25 mouse cellular contexts compared by ENCODE assay signal in genomic region chr4:139284877-139285276, GRCm38 (mm10). TPM values are rescaled to one million over a fixed set of nuclear protein-coding genes. Genes with fewer than 3 reads are reported as not detected.
DNase-seq lines count a peak whose midpoint lies in the region; ATAC-seq lines count a peak whose summit lies in the region.
"Had no signal": no experiment of that assay in that cellular context is flagged by ENCODE, and none has a peak within 500 bp of the region (broad histone marks: within the 10 kb centered on the region; RNA-seq: fewer than 3 reads in every experiment).

No protein-coding gene starts in this region.

- peaks cover 34% of the 10 kb centered on the region for H3K4me1 ChIP-seq in kidney, embryonic 16.5 days (ENCODE audit: insufficient read depth, low read length)
- peaks cover 45% of the 10 kb centered on the region for H3K4me1 ChIP-seq in embryonic facial prominence, embryonic 13.5 days
- H3K4me1 ChIP-seq in limb, embryonic 12.5 days (replicated peaks) = peaks cover 64% of the 10 kb centered on the region
- H3K4me1 ChIP-seq: intestine, embryonic 15.5 days; liver, embryonic 15.5 days; lung, embryonic 15.5 days had no signal

- peaks cover 54% of the 10 kb centered on the region for H3K36me3 ChIP-seq in kidney, embryonic 16.5 days (ENCODE audit: insufficient read depth, low read length)
- peaks cover 96% of the 10 kb centered on the region for H3K36me3 ChIP-seq in embryonic facial prominence, embryonic 13.5 days
- H3K36me3 ChIP-seq in limb, embryonic 12.5 days = peaks cover 91% of the 10 kb centered on the region

- H3K9me3 ChIP-seq in kidney, embryonic 16.5 days (ENCODE audit: low read length) = no peaks in the 10 kb centered on the region
- H3K9me3 ChIP-seq in embryonic facial prominence, embryonic 13.5 days = no peaks in the 10 kb centered on the region
- no peaks in the 10 kb centered on the region for H3K9me3 ChIP-seq in limb, embryonic 12.5 days
- H3K9me3 ChIP-seq: hindbrain, embryonic 12.5 days; intestine, embryonic 15.5 days; liver, embryonic 15.5 days; lung, embryonic 15.5 days; neural tube, embryonic 13.5 days had no signal

- peak; percentile 12 for DNase-seq in embryo, embryonic 11 days
- no peak for DNase-seq in embryo, embryonic 10 days (ENCODE audit: low spot score)
- DNase-seq in kidney, postnatal 10 days = no peak
- DNase-seq in frontal cortex, postnatal 36 days (ENCODE audit: low spot score in 2 of 2) = no peak
- DNase-seq: adrenal gland, postnatal 14 days; cerebellum, adult 11 months; gastrocnemius, postnatal 14 days; kidney, adult 2 months; kidney, postnatal 36 days; right cerebral cortex, postnatal 4 days; thymus, adult 18-20 months; thymus, postnatal 25 days had no signal

- ATAC-seq in kidney, embryonic 16.5 days (ENCODE audit: low FRiP score, low TSS enrichment) = no peak
- ATAC-seq in embryonic facial prominence, embryonic 13.5 days (ENCODE audit: insufficient number of reproducible peaks, insufficient read depth, low FRiP score, low TSS enrichment, low read depth) = no peak
- ATAC-seq in limb, embryonic 12.5 days (ENCODE audit: insufficient number of reproducible peaks, insufficient read depth, low FRiP score, low TSS enrichment, low read depth) = no peak
- ATAC-seq in activated CD4-positive, CD25-positive, alpha-beta regulatory T cell, adult 4 months = no peak
- ATAC-seq: hindbrain, postnatal 0 days; intestine, embryonic 15.5 days; Patski had no signal

- peak overlapping the region; percentile 8 for H3K27ac ChIP-seq in kidney, embryonic 16.5 days (ENCODE audit: low read length)
- H3K27ac ChIP-seq in embryonic facial prominence, embryonic 13.5 days = peak overlapping the region; percentile 33; the same call in 1 of the 2 replicates
- peak overlapping the region; percentile 91 for H3K27ac ChIP-seq in limb, embryonic 12.5 days
- H3K27ac ChIP-seq: hindbrain, embryonic 12.5 days; hindbrain, postnatal 0 days; intestine, embryonic 15.5 days; liver, embryonic 15.5 days; lung, embryonic 15.5 days; neural tube, embryonic 13.5 days; stomach, postnatal 0 days had no signal

- no peak overlapping the region for H3K4me2 ChIP-seq in kidney, embryonic 16.5 days (replicated peaks; ENCODE audit: low read depth, low read length)
- no peak overlapping the region for H3K4me2 ChIP-seq in embryonic facial prominence, embryonic 13.5 days
- no peak overlapping the region for H3K4me2 ChIP-seq in limb, embryonic 12.5 days
- H3K4me2 ChIP-seq: hindbrain, embryonic 12.5 days; intestine, embryonic 15.5 days; liver, embryonic 15.5 days; lung, embryonic 15.5 days; midbrain, embryonic 11.5 days; neural tube, embryonic 13.5 days had no signal

- H3K9ac ChIP-seq in kidney, embryonic 16.5 days (replicated peaks; ENCODE audit: low read length) = no peak overlapping the region
- no peak overlapping the region for H3K9ac ChIP-seq in embryonic facial prominence, embryonic 13.5 days
- no peak overlapping the region; the same call in 1 of the 2 replicates for H3K9ac ChIP-seq in limb, embryonic 12.5 days (replicated peaks)
- H3K9ac ChIP-seq: hindbrain, embryonic 12.5 days; intestine, embryonic 15.5 days; liver, embryonic 15.5 days; lung, embryonic 15.5 days; neural tube, embryonic 13.5 days had no signal

- no peak overlapping the region for H3K4me3 ChIP-seq in kidney, embryonic 16.5 days (ENCODE audit: low read length)
- H3K4me3 ChIP-seq in embryonic facial prominence, embryonic 13.5 days = no peak overlapping the region
- no peak overlapping the region for H3K4me3 ChIP-seq in limb, embryonic 12.5 days (replicated peaks)
- H3K4me3 ChIP-seq: hindbrain, embryonic 12.5 days; intestine, embryonic 15.5 days; liver, embryonic 15.5 days; lung, embryonic 15.5 days; neural tube, embryonic 13.5 days had no signal

- no peaks in the 10 kb centered on the region for H3K27me3 ChIP-seq in kidney, embryonic 16.5 days (ENCODE audit: insufficient read depth, low read length)
- no peaks in the 10 kb centered on the region for H3K27me3 ChIP-seq in embryonic facial prominence, embryonic 13.5 days
- H3K27me3 ChIP-seq in limb, embryonic 12.5 days = no peaks in the 10 kb centered on the region
- H3K27me3 ChIP-seq: hindbrain, embryonic 12.5 days; intestine, embryonic 15.5 days; liver, embryonic 15.5 days; lung, embryonic 15.5 days; neural tube, embryonic 13.5 days; Patski had no signal

- 40% methylated on average over 15 of the region's 15 CpGs for WGBS in kidney, embryonic 16.5 days
- WGBS in embryonic facial prominence, embryonic 13.5 days = 59% methylated on average over 15 of the region's 15 CpGs
- WGBS in limb, embryonic 12.5 days = 29% methylated on average over 14 of the region's 15 CpGs

RNA-seq across cellular contexts. Expression of gene Pqlc2, which starts 25.6 kb away (rescaled TPM):
- polyA plus RNA-seq in kidney, embryonic 16.5 days (2015; fragmentation: Nextera tagmentation; extraction: Ambion mirVana) = 16.9 and 17.6 TPM in 2 replicates
- polyA plus RNA-seq in embryonic facial prominence, embryonic 13.5 days (2015; fragmentation: Nextera tagmentation; extraction: Ambion mirVana) = 14.9 and 16.7 TPM in 2 replicates
- 15.3 and 16.1 TPM in 2 replicates for polyA plus RNA-seq in limb, embryonic 12.5 days (2016; fragmentation: Nextera tagmentation; extraction: Ambion mirVana)
- polyA plus RNA-seq in activated CD4-positive, CD25-positive, alpha-beta regulatory T cell, adult 4 months (2017; shearing (Covaris generic)) = 1 to 10 TPM; 7.6 to 9.9 TPM

RNA-seq across cellular contexts. Expression of gene Akr7a5, which starts 25.7 kb away (rescaled TPM):
- 201 and 210 TPM in 2 replicates for polyA plus RNA-seq in kidney, embryonic 16.5 days (2015; fragmentation: Nextera tagmentation; extraction: Ambion mirVana)
- 91.9 and 121 TPM in 2 replicates for polyA plus RNA-seq in embryonic facial prominence, embryonic 13.5 days (2015; fragmentation: Nextera tagmentation; extraction: Ambion mirVana)
- 146 and 150 TPM in 2 replicates for polyA plus RNA-seq in limb, embryonic 12.5 days (2016; fragmentation: Nextera tagmentation; extraction: Ambion mirVana)
- 1 to 10 TPM; 7.5 to 8.2 TPM for polyA plus RNA-seq in activated CD4-positive, CD25-positive, alpha-beta regulatory T cell, adult 4 months (2017; shearing (Covaris generic))

Comparison
In these comparisons a context has a peak if more than half of its experiments do, and no peak if none do; other contexts are left out.
1. H3K27ac ChIP-seq: peak in every context shown above with its lines; median percentile 91 in limb, embryonic 12.5 days; 33 in embryonic facial prominence, embryonic 13.5 days; 8 in kidney, embryonic 16.5 days.
2. RNA of gene Akr7a5, which starts 25.7 kb away (polyA plus RNA-seq): 201 to 210 TPM in kidney, embryonic 16.5 days, 146 to 150 TPM in limb, embryonic 12.5 days and 91.9 to 121 TPM in embryonic facial prominence, embryonic 13.5 days; 7.5 to 8.2 TPM in activated CD4-positive, CD25-positive, alpha-beta regulatory T cell, adult 4 months; every median in the first group is over 10 times any median in the second.